Mouse (Mus musculus) kidney, embryonic 15.5 days (tissue): Measurements from ENCODE around the gene Kif19a. TPM values are rescaled to one million over a fixed set of nuclear protein-coding genes. Genes with fewer than 3 reads are reported as not detected.
A peak's percentile ranks its signal among the peaks of the same experiment; 100 is the strongest.

Experiments
- ATAC-seq: fragments of 200-750 bp; cut with Nextera tagmentation; replicated peaks from 2 replicates; pipeline ENCODE4 v1.8.0; 2017; ENCODE audit warnings: moderate TSS enrichment; ENCODE audit not compliant: low FRiP score
- H3K27ac ChIP-seq: fragments of 300-500 bp; sonication (generic); 2 replicates; pipeline ENCODE4 v1.5.1; 2015; ENCODE audit warnings: mild to moderate bottlenecking, inconsistent platforms
- H3K27me3 ChIP-seq: fragments of 300-500 bp; sonication (generic); 2 replicates; pipeline ENCODE4 v1.6.1; 2015; ENCODE audit warnings: inconsistent platforms
- H3K36me3 ChIP-seq: fragments of 300-500 bp; sonication (generic); 2 replicates; pipeline ENCODE4 v1.6.1; 2015; ENCODE audit warnings: inconsistent platforms
- H3K4me1 ChIP-seq: fragments of 300-500 bp; sonication (generic); 2 replicates; pipeline ENCODE4 v1.6.1; 2015; ENCODE audit warnings: inconsistent platforms
- H3K4me2 ChIP-seq: fragments of 300-500 bp; sonication (generic); 2 replicates; pipeline ENCODE4 v1.6.1; 2015; ENCODE audit warnings: moderate library complexity, mild to moderate bottlenecking, inconsistent platforms
- H3K4me3 ChIP-seq: fragments of 300-500 bp; sonication (generic); replicated peaks from 2 replicates; pipeline ENCODE4 v1.5.1; 2015; ENCODE audit warnings: mild to moderate bottlenecking, inconsistent platforms
- H3K9ac ChIP-seq: fragments of 300-500 bp; sonication (generic); 2 replicates; pipeline ENCODE4 v1.6.1; 2015; ENCODE audit warnings: mild to moderate bottlenecking, inconsistent platforms
- H3K9me3 ChIP-seq: fragments of 300-500 bp; sonication (generic); replicated peaks from 2 replicates; pipeline ENCODE4 v1.6.1; 2016; ENCODE audit warnings: inconsistent platforms
- WGBS: fragments of 180-500 bp; shearing (Covaris S2); methylation state at CpG from one replicate; pipeline ENCODE4 v1.1.7; 2015; ENCODE audit warnings: mixed read lengths; 5-methylcytosine and 5-hydroxymethylcytosine counted together
- polyA plus RNA-seq: library from polyadenylated mRNA; unstranded; fragments of >200 nt; fragmentation: Nextera tagmentation; extraction: Ambion mirVana; gene quantifications from 2 replicates; pipeline ENCODE4 v1.2.1, GENCODE M21; 2015

The Kif19a gene
- polyA plus RNA-seq, 1 experiment from 2014 or later = 0.09 TPM

GRCm38 (mm10) chr11:114787611-114788010, 22.4 kb downstream of the Kif19a start:
- H3K36me3 ChIP-seq = no peaks in the 10 kb centered on the region
- no peak overlapping the region for H3K9ac ChIP-seq
- WGBS = 93% methylated on average over 3 of the region's 3 CpGs
- no peak overlapping the region for H3K27ac ChIP-seq
- peaks cover 42% of the 10 kb centered on the region for H3K4me1 ChIP-seq
- H3K4me2 ChIP-seq = no peak overlapping the region
- peaks cover 97% of the 10 kb centered on the region for H3K27me3 ChIP-seq
- no peak for ATAC-seq
- H3K9me3 ChIP-seq = no peaks in the 10 kb centered on the region
- no peak overlapping the region for H3K4me3 ChIP-seq

- H3K9me3 ChIP-seq = no peaks in the 10 kb centered on the region
- WGBS = 6% methylated on average over 30 of the region's 30 CpGs
- no peak overlapping the region for H3K9ac ChIP-seq
- peaks cover 100% of the 10 kb centered on the region for H3K27me3 ChIP-seq
- peak; percentile 38; the same call in 1 of the 2 replicates for ATAC-seq
- peaks cover 52% of the 10 kb centered on the region for H3K4me1 ChIP-seq
- no peak overlapping the region for H3K27ac ChIP-seq
- H3K4me3 ChIP-seq = 0 out of 2 replicates have a peak overlapping the region, but pooled peaks have one; percentile 13
- no peaks in the 10 kb centered on the region for H3K36me3 ChIP-seq
- H3K4me2 ChIP-seq = peak overlapping the region; percentile 52
Observed at GRCm38 (mm10) chr11:114789061-114789714, 24.0 kb downstream of the Kif19a start.

- H3K4me2 ChIP-seq = peak overlapping the region; percentile 52; the same call in 1 of the 2 replicates
- H3K27ac ChIP-seq = no peak overlapping the region
- no peaks in the 10 kb centered on the region for H3K9me3 ChIP-seq
- peaks cover 96% of the 10 kb centered on the region for H3K27me3 ChIP-seq
- peaks cover 57% of the 10 kb centered on the region for H3K4me1 ChIP-seq
- H3K4me3 ChIP-seq = no peak overlapping the region
- no peaks in the 10 kb centered on the region for H3K36me3 ChIP-seq
- H3K9ac ChIP-seq = no peak overlapping the region
- WGBS = 17% methylated on average over 9 of the region's 9 CpGs
- ATAC-seq = no peak
Observed at GRCm38 (mm10) chr11:114789716-114790115, 24.5 kb downstream of the Kif19a start.

GRCm38 (mm10) chr11:114790171-114790570, 25.0 kb downstream of the Kif19a start:
- H3K27ac ChIP-seq = no peak overlapping the region
- no peaks in the 10 kb centered on the region for H3K9me3 ChIP-seq
- 70% methylated on average over 12 of the region's 12 CpGs for WGBS
- H3K4me2 ChIP-seq = no peak overlapping the region
- no peak overlapping the region for H3K4me3 ChIP-seq
- no peak overlapping the region for H3K9ac ChIP-seq
- peaks cover 62% of the 10 kb centered on the region for H3K4me1 ChIP-seq
- ATAC-seq = no peak
- H3K36me3 ChIP-seq = no peaks in the 10 kb centered on the region
- peaks cover 92% of the 10 kb centered on the region for H3K27me3 ChIP-seq

GRCm38 (mm10) chr11:114790841-114791240, 25.7 kb downstream of the Kif19a start:
- no peak overlapping the region for H3K27ac ChIP-seq
- peaks cover 68% of the 10 kb centered on the region for H3K4me1 ChIP-seq
- 28% methylated on average over 4 of the region's 4 CpGs for whole genome bisulfite sequencing
- ATAC-seq = no peak
- H3K36me3 ChIP-seq = no peaks in the 10 kb centered on the region
- no peak overlapping the region for H3K4me2 ChIP-seq
- H3K9me3 ChIP-seq = no peaks in the 10 kb centered on the region
- H3K27me3 ChIP-seq = peaks cover 85% of the 10 kb centered on the region
- H3K4me3 ChIP-seq = peak overlapping the region; percentile 45; the same call in 1 of the 2 replicates
- H3K9ac ChIP-seq = no peak overlapping the region

- H3K4me2 ChIP-seq = peak overlapping the region; percentile 85
- H3K9ac ChIP-seq = peak overlapping the region; percentile 36
- peak overlapping the region; percentile 45 for H3K4me3 ChIP-seq
- no peaks in the 10 kb centered on the region for H3K9me3 ChIP-seq
- H3K27ac ChIP-seq = no peak overlapping the region
- H3K27me3 ChIP-seq = peaks cover 79% of the 10 kb centered on the region
- H3K36me3 ChIP-seq = no peaks in the 10 kb centered on the region
- 3% methylated on average over 50 of the region's 50 CpGs for WGBS
- ATAC-seq = no peak
- H3K4me1 ChIP-seq = peaks cover 69% of the 10 kb centered on the region
Observed at GRCm38 (mm10) chr11:114791351-114791889, 26.2 kb downstream of the Kif19a start.

GRCm38 (mm10) chr11:114791891-114792411, 26.8 kb downstream of the Kif19a start:
- H3K4me3 ChIP-seq = peak overlapping the region; percentile 45
- under 1% methylated on average over 59 of the region's 59 CpGs for WGBS
- H3K27me3 ChIP-seq = peaks cover 74% of the 10 kb centered on the region
- peaks cover 66% of the 10 kb centered on the region for H3K4me1 ChIP-seq
- no peaks in the 10 kb centered on the region for H3K9me3 ChIP-seq
- no peak for ATAC-seq
- peak overlapping the region; percentile 36 for H3K9ac ChIP-seq
- peak overlapping the region; percentile 85 for H3K4me2 ChIP-seq
- H3K36me3 ChIP-seq = no peaks in the 10 kb centered on the region
- H3K27ac ChIP-seq = no peak overlapping the region

- WGBS = 58% methylated on average over 5 of the region's 5 CpGs
- Histone ChIP-seq H3K27ac (no peak overlapping the region), H3K27me3 (peaks cover 63% of the 10 kb centered on the region), H3K4me3 (no peak overlapping the region), H3K9me3 (no peaks in the 10 kb centered on the region), H3K36me3 (no peaks in the 10 kb centered on the region), H3K9ac (no peak overlapping the region), H3K4me2 (no peak overlapping the region), H3K4me1 (peaks cover 66% of the 10 kb centered on the region)
- ATAC-seq = no peak
Observed at GRCm38 (mm10) chr11:114792931-114793494, 27.8 kb downstream of the Kif19a start.

- Histone ChIP-seq H3K4me1 (peaks cover 62% of the 10 kb centered on the region), H3K27ac (no peak overlapping the region), H3K4me3 (no peak overlapping the region), H3K36me3 (no peaks in the 10 kb centered on the region), H3K27me3 (peaks cover 53% of the 10 kb centered on the region), H3K9me3 (no peaks in the 10 kb centered on the region), H3K9ac (no peak overlapping the region), H3K4me2 (no peak overlapping the region)
- ATAC-seq = no peak
- WGBS = 62% methylated on average over 19 of the region's 19 CpGs
Observed at GRCm38 (mm10) chr11:114793868-114794545, 28.8 kb downstream of the Kif19a start.

GRCm38 (mm10) chr11:114794691-114795090, 29.5 kb downstream of the Kif19a start:
- Histone ChIP-seq H3K36me3 (no peaks in the 10 kb centered on the region), H3K9me3 (no peaks in the 10 kb centered on the region), H3K4me2 (peak overlapping the region; percentile 65), H3K4me3 (no peak overlapping the region), H3K9ac (no peak overlapping the region), H3K27ac (peak overlapping the region; percentile 54; the same call in 1 of the 2 replicates), H3K27me3 (peaks cover 46% of the 10 kb centered on the region), H3K4me1 (peaks cover 56% of the 10 kb centered on the region)
- no peak for ATAC-seq
- WGBS = 48% methylated on average over 4 of the region's 4 CpGs

GRCm38 (mm10) chr11:114795231-114795746, 30.1 kb downstream of the Kif19a start:
- Histone ChIP-seq H3K27ac (peak overlapping the region; percentile 66), H3K9ac (no peak overlapping the region), H3K36me3 (no peaks in the 10 kb centered on the region), H3K4me3 (peak overlapping the region; percentile 39), H3K4me2 (peak overlapping the region; percentile 65), H3K27me3 (peaks cover 41% of the 10 kb centered on the region), H3K9me3 (no peaks in the 10 kb centered on the region), H3K4me1 (peaks cover 51% of the 10 kb centered on the region)
- 3% methylated on average over 7 of the region's 7 CpGs for WGBS
- peak; percentile 86 for ATAC-seq
